Mouse (Mus musculus) heart, embryonic 15.5 days (tissue): Measurements from ENCODE around the gene Limd2. TPM values are rescaled to one million over a fixed set of nuclear protein-coding genes. Genes with fewer than 3 reads are reported as not detected.
A peak's percentile ranks its signal among the peaks of the same experiment; 100 is the strongest.
"Not testable (repeated sequence)": the region's sequence is repeated elsewhere in the genome, so short reads cannot be mapped to it uniquely, and the experiment has no call there.

Experiments used
- ATAC-seq: fragments of 200-750 bp; cut with Nextera tagmentation; replicated peaks from 2 replicates; pipeline ENCODE4 v1.8.0; 2017; ENCODE audit warnings: low read depth, moderate TSS enrichment; ENCODE audit not compliant: insufficient number of reproducible peaks, insufficient read depth, low FRiP score
- H3K27ac ChIP-seq: fragments of 300-500 bp; sonication (generic); 2 replicates; pipeline ENCODE4 v1.5.1; 2015; ENCODE audit warnings: mild to moderate bottlenecking, inconsistent platforms
- H3K27me3 ChIP-seq: fragments of 300-500 bp; sonication (generic); 2 replicates; pipeline ENCODE4 v1.6.1; 2015; ENCODE audit warnings: inconsistent platforms
- H3K36me3 ChIP-seq: fragments of 300-500 bp; sonication (generic); 2 replicates; pipeline ENCODE4 v1.6.1; 2015; ENCODE audit warnings: mild to moderate bottlenecking, inconsistent platforms
- H3K4me1 ChIP-seq: fragments of 300-500 bp; sonication (generic); replicated peaks from 2 replicates; pipeline ENCODE4 v1.6.1; 2015; ENCODE audit warnings: inconsistent platforms
- H3K4me2 ChIP-seq: fragments of 300-500 bp; sonication (generic); 2 replicates; pipeline ENCODE4 v1.6.1; 2015; ENCODE audit warnings: inconsistent platforms, mild to moderate bottlenecking, moderate library complexity
- H3K4me3 ChIP-seq: fragments of 300-500 bp; sonication (generic); 2 replicates; pipeline ENCODE4 v1.5.1; 2015; ENCODE audit warnings: mild to moderate bottlenecking, inconsistent platforms
- H3K9ac ChIP-seq: fragments of 300-500 bp; sonication (generic); 2 replicates; pipeline ENCODE4 v1.6.1; 2015; ENCODE audit warnings: mild to moderate bottlenecking, inconsistent platforms
- H3K9me3 ChIP-seq: fragments of 300-500 bp; sonication (generic); replicated peaks from 2 replicates; pipeline ENCODE4 v1.6.1; 2016; ENCODE audit warnings: inconsistent platforms
- WGBS: fragments of 180-500 bp; shearing (Covaris S2); methylation state at CpG from one replicate; pipeline ENCODE4 v1.1.7; 2015; ENCODE audit warnings: mixed read lengths; 5-methylcytosine and 5-hydroxymethylcytosine counted together
- polyA plus RNA-seq: library from polyadenylated mRNA; unstranded; fragments of >200 nt; fragmentation: Nextera tagmentation; extraction: Ambion mirVana; gene quantifications from 2 replicates; pipeline ENCODE4 v1.2.1, GENCODE M21; 2015

Gene Limd2
- 75.9 and 110 TPM in 2 replicates for polyA plus RNA-seq

DNA sequence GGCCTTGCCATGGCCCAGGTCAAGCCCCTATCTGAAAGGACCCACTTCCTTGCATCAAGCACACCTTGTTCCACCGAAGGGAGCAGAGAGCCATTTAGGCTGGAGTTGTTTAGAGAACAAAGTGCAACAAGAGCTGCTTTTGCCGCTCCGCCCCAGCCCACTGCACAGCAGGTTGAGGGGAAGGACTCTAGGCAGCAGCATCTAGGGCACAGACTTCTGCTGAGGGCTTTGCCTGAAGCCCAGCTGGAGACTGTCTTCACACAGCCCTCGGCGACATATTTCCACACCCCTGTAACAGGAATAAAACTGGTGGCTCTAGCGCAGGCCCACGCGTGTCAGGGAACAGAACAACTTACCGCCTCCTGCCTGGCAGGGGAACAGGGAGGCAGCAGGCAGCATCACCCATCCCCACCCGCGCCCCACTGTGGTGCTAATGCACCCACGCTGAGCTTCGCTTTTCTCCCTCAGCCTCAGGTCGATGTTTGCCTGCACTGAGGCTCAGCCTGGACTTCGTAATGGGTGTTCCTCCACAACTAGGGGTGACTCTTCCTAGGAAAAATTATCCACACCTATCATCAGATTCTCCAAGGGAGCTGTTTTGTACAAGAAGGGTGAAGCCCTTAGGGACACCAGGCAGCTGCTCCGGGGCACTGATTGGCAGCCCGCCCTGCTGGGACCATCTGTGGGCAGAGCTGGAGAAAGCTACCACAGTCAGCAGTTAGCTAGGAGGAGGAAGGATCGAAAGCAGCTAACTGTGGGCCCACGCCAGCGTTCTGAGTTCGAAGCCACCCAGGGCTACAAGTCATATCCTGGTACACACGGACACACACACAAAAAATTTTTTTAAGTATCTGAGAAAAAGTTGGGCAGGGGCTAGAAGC lies at the start of gene Limd2, which contains the start of gene Gm10840:
Gene Limd2, minus strand, starts transcription at position 20 of the 881 bp plus-strand sequence.
Gene Gm10840, plus strand, starts transcription at position 10 of the 881 bp plus-strand sequence.
- H3K9me3 ChIP-seq: no peaks in the 10 kb centered on the region
- H3K4me1 ChIP-seq: peaks cover 39% of the 10 kb centered on the region
- ATAC-seq: no peak; the same call in 1 of the 2 replicates
- WGBS: 39% methylated on average over 22 of the region's 22 CpGs
- H3K4me3 ChIP-seq: peak within 1 kb of the TSS; percentile 89
- no peaks in the 10 kb centered on the region for H3K27me3 ChIP-seq
- peak within 1 kb of the TSS; percentile 97 for H3K4me2 ChIP-seq
- H3K27ac ChIP-seq: peak within 1 kb of the TSS; percentile 90
- peaks cover 13% of the 10 kb centered on the region for H3K36me3 ChIP-seq
- H3K9ac ChIP-seq: peak within 1 kb of the TSS; percentile 93

DNA sequence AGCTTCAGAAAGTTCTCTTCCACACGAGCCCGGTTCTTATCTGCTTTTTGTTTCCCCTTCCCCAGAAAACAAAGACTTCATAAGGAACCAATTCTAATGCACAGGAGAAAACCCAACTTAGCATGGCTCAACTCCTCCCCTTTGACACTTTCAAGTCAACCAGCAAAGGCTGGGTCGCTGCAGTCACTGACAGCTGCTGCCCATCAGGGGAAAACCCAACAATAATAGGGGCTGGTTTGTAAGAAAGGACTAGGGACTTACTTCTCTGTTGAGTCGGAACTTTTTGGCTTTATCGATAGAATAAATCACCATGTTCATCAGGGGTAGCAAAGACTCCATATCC lies 41.4 kb upstream of the Limd2 start, which contains the start of gene Strada:
Gene Strada, minus strand, starts transcription at position 46 of the 343 bp plus-strand sequence.
- ATAC-seq: no peak
- Histone ChIP-seq H3K27me3 (no peaks in the 10 kb centered on the region), H3K9me3 (no peaks in the 10 kb centered on the region), H3K4me3 (no peak within 1 kb of the TSS), H3K4me1 (no peaks in the 10 kb centered on the region), H3K9ac (no peak within 1 kb of the TSS), H3K36me3 (peaks cover 70% of the 10 kb centered on the region), H3K4me2 (no peak within 1 kb of the TSS), H3K27ac (no peak within 1 kb of the TSS)
- 75% methylated on average over 5 of the region's 5 CpGs for WGBS

DNA sequence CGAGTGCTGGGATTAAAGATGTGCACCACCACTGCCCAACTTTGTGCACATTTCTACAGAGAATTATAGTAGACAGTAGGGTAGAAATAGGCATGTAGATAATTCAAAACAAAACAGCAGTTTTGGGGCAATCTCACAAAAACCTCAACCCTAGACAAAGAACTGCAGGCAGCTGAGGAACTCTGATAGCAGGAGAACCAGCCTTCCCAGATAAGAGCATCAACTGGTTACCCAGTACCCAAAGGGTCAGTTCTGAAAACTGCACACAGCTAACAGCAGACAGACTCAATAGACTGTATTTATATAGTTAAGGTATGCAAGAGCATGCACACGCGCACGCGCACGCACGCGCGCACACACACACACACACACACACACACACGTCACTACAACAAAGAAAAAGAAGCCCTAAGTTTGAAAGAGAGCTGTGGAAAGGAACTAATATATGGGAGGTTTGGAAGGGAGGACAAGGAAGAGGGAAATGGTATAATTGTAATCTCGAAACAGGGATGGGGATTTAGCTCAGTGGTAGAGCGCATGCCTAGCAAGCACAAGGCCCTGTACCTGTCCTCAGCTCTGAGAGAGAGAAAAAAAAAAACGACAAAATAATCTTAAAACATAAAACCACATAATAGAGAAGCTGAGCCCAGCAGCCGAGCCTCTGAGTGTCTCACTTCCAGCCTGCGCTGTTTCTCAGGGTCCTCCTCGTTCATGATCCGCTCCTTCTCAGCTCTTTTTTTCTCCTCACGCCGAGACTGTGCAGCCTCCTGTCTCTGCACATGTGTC lies 40.9 kb upstream of the Limd2 start:
- Histone ChIP-seq H3K4me3 (no peak overlapping the region), H3K4me1 (no peaks in the 10 kb centered on the region), H3K4me2 (no peak overlapping the region), H3K9ac (no peak overlapping the region), H3K27me3 (no peaks in the 10 kb centered on the region), H3K36me3 (peaks cover 66% of the 10 kb centered on the region), H3K9me3 (no peaks in the 10 kb centered on the region), H3K27ac (no peak overlapping the region)
- WGBS: 90% methylated on average over 19 of the region's 19 CpGs
- no peak for ATAC-seq

DNA sequence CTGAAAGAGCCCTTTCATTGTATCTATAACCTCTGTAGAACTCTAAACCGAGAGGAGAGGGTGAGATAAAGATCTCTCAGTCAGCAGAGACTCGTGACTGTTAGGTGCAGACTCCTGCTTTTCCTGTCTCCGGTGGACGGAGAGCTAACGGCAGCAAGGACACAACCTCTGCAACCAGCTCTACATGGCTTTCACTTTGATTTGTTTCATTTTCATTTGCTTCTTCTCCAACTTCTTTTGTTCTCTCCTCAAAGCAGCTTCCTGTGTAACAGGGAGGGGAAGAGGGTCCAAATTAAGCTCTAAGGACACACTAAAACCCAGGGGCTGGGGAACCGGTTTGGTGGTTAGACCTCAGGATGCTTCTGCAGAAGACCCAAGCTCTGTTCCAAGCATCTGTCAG lies 40.1 kb upstream of the Limd2 start:
- Histone ChIP-seq H3K4me2 (no peak overlapping the region), H3K27me3 (no peaks in the 10 kb centered on the region), H3K4me3 (no peak overlapping the region), H3K4me1 (no peaks in the 10 kb centered on the region), H3K36me3 (peaks cover 64% of the 10 kb centered on the region), H3K9ac (no peak overlapping the region), H3K27ac (no peak overlapping the region), H3K9me3 (no peaks in the 10 kb centered on the region)
- no peak for ATAC-seq
- WGBS: 68% methylated on average over 6 of the region's 6 CpGs

DNA sequence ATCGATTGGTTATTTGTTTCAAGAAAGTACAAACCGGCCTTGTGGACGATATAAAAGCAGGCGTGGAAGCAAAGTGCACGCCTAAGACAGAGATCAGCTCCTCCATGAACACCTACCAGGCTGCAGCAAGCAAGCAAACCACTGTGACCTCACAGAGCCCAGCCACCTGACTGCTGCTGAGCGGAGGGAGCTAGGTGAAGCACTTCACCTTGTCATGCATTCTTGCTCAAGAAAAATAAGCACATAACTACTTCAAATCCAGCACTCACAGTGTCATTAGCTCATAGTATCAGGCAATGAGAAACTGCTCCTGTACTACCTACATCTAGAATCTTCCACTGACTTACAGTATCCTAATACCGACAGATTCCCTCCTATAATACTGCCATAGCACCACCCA lies 39.3 kb upstream of the Limd2 start:
- not testable (repeated sequence) for H3K4me2 ChIP-seq, ATAC-seq, H3K9me3 ChIP-seq, H3K4me3 ChIP-seq, H3K27me3 ChIP-seq, H3K27ac ChIP-seq, H3K9ac ChIP-seq, H3K4me1 ChIP-seq
- peaks cover 56% of the 10 kb centered on the region for H3K36me3 ChIP-seq
- 92% methylated on average over 7 of the region's 7 CpGs for WGBS

DNA sequence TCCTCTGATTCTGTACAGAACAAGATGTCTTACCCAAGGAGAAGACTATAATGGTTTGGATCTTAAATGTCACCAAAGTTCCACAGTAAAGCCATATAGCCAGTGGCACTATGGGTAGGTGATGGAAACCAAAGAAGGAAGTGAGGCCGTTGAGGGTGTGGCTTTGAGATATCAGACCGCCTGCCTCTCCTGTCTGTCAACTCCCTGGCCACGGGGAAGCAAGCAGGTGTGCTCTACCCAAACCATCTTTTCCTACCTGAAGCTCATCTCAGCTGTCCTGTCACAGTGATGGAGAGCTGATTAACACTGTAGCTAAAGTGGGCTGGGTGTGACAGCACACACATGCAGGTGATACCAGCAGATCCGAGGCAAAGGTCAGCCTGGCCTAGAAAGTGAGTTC lies 37.6 kb upstream of the Limd2 start:
- no peak overlapping the region for H3K4me2 ChIP-seq
- 72% methylated on average over 4 of the region's 4 CpGs for WGBS
- peaks cover 4% of the 10 kb centered on the region for H3K4me1 ChIP-seq
- ATAC-seq: no peak
- peaks cover 41% of the 10 kb centered on the region for H3K36me3 ChIP-seq
- no peak overlapping the region for H3K9ac ChIP-seq
- H3K9me3 ChIP-seq: no peaks in the 10 kb centered on the region
- H3K4me3 ChIP-seq: no peak overlapping the region
- H3K27me3 ChIP-seq: no peaks in the 10 kb centered on the region
- no peak overlapping the region for H3K27ac ChIP-seq

DNA sequence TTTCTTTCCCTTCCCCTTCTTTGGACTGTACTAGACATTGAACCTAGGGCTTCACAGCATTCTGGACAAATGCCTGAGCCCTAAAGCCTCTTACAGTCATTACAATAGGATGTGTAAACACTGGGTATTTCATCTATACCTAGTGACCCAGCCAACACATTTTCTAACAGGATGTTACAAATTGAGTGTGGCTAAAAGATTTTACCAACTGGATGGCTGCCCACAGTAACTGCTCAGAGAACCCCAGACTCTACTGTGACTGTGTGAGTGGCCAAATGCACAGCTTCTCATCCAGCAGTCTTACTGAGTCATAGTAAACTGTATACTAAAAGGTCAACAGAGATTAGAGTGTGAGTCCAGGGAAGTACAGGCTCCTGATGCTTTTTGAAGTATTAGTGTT lies 34.7 kb upstream of the Limd2 start:
- no peaks in the 10 kb centered on the region for H3K9me3 ChIP-seq
- H3K27ac ChIP-seq: peak overlapping the region; percentile 25
- H3K36me3 ChIP-seq: peaks cover 15% of the 10 kb centered on the region
- no peak for ATAC-seq
- H3K27me3 ChIP-seq: no peaks in the 10 kb centered on the region
- H3K4me3 ChIP-seq: no peak overlapping the region
- no peak overlapping the region for H3K4me2 ChIP-seq
- peaks cover 16% of the 10 kb centered on the region for H3K4me1 ChIP-seq
- H3K9ac ChIP-seq: no peak overlapping the region

DNA sequence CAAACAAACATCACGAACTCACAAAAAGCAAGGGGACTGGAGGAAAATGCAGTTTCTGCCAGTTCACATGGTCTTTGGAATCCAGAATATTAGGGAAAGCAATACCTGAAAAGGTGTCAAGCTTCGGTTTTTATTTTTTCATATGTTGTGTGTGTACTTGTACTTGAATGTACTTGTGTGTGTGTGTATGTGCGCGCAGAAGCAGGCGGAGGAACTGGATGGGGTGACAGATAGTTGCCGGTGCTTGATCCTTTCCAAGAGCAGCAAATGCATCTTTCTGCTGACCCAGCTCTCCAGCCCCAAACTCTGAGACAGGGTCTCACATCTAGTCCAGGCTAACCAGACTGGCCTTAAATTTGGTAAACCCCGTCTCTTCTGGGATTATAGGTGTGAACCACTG lies 34.2 kb upstream of the Limd2 start:
- Histone ChIP-seq H3K9ac (no peak overlapping the region), H3K27me3 (no peaks in the 10 kb centered on the region), H3K27ac (peak overlapping the region; percentile 25), H3K4me3 (no peak overlapping the region), H3K36me3 (peaks cover 15% of the 10 kb centered on the region), H3K4me1 (peaks cover 16% of the 10 kb centered on the region), H3K4me2 (no peak overlapping the region), H3K9me3 (no peaks in the 10 kb centered on the region)
- no peak for ATAC-seq
- 87% methylated on average over 7 of the region's 7 CpGs for WGBS

DNA sequence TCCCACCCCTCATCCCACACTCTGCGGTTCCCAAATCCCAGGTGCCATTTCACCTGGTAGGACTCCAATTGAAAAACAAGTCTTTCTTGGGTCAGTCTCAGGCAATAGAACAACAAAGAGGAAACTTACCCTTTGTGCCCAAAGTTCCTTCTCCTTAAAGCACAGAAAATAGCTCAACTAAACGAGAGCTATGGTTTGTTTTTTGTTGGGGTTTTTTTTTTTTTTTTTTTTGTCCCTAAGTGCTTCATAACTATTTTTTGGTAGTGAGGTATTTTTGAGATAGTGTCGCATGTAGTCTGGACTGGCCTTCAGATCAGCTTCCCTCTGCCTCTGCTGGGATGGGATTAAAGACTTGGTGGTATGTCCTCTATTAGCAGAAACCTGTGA lies 33.5 kb upstream of the Limd2 start:
- H3K9me3 ChIP-seq: no peaks in the 10 kb centered on the region
- no peak for ATAC-seq
- H3K9ac ChIP-seq: peak overlapping the region; percentile 73
- peaks cover 16% of the 10 kb centered on the region for H3K4me1 ChIP-seq
- peak overlapping the region; percentile 84 for H3K27ac ChIP-seq
- H3K4me2 ChIP-seq: peak overlapping the region; percentile 79
- WGBS: 33% methylated on average over 3 of the region's 3 CpGs
- peaks cover 15% of the 10 kb centered on the region for H3K36me3 ChIP-seq
- H3K27me3 ChIP-seq: no peaks in the 10 kb centered on the region
- H3K4me3 ChIP-seq: peak overlapping the region; percentile 93

DNA sequence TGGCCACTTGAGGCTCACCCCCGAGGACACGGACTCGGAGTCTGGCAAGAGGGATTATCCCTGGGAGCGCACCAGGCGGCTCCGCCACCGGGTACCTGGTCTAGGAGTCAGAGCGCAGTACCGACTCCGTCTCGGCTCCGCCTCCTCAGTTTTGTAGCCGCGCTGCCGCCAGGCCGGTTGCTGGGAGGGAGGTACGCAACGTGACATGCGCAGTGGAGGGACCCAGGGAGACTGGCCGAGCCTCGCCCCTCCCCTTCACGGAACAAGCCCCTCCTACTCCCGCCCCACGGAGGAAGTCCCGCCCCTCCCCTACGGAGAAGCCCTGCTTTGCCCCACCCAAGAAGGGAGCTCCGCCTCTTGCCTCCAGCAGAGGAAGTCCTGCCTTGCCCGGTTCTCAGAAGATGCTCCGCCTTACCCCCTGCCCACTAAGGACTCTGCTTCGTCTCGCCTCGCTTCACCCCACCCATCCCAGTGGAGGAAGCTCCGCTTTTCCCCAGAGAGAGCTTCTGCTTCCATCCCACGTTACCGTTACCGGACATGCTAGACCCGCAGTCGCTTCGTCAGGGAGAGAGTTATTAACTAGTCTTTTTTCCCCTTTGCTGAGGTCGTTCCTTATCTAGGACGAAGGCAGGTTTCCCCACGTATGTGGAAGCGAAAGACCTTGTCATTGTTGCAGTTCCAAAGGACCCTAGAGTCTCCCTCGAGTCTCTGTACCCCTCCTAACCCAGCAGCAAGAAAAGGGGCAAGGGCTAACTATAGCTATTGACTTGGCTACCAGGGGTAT lies 32.9 kb upstream of the Limd2 start:
- peak overlapping the region; percentile 79 for H3K4me2 ChIP-seq
- 0% methylated on average over 44 of the region's 44 CpGs for WGBS
- H3K4me1 ChIP-seq: peaks cover 16% of the 10 kb centered on the region
- H3K9ac ChIP-seq: peak overlapping the region; percentile 85
- H3K27ac ChIP-seq: peak overlapping the region; percentile 90
- ATAC-seq: peak; percentile 98
- H3K4me3 ChIP-seq: peak overlapping the region; percentile 93
- no peaks in the 10 kb centered on the region for H3K9me3 ChIP-seq
- H3K27me3 ChIP-seq: no peaks in the 10 kb centered on the region
- H3K36me3 ChIP-seq: peaks cover 14% of the 10 kb centered on the region
